Mouse (Mus musculus): Measurements from ENCODE around the gene AF067063. TPM values are rescaled to one million over a fixed set of nuclear protein-coding genes. Genes with fewer than 3 reads are reported as not detected.
"Not testable (repeated sequence)": the region's sequence is repeated elsewhere in the genome, so short reads cannot be mapped to it uniquely, and the experiment has no call there.

The AF067063 gene
- polyA plus RNA-seq (2012), result not detected in 2 replicates

DNA sequence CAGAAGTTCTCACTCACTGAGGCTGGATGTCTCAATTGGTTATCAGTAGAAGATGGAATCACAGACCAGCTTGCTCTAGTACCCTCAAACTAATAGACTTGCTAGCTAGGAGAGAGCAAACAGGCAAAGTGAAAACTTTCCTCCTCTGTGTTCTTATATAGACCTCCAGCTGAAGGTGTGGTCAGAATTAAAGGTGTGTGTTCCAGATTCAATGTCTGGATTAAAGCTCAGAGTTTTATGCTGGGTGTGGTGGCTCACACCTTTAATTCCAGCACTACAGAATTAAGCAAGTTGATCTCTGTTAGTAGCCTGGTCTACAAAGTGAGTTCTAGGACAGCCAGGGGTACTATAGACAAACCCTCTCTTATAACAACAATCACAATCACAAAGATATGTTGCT, at the start of gene AF067063:
Gene AF067063 (minus strand): TSS at position 101 of the 400 bp plus-strand sequence.
- not testable (repeated sequence) for TF ChIP-seq GATA1 (IDR thresholded peaks at IDR 0.05; ENCODE audit: low read length)

DNA sequence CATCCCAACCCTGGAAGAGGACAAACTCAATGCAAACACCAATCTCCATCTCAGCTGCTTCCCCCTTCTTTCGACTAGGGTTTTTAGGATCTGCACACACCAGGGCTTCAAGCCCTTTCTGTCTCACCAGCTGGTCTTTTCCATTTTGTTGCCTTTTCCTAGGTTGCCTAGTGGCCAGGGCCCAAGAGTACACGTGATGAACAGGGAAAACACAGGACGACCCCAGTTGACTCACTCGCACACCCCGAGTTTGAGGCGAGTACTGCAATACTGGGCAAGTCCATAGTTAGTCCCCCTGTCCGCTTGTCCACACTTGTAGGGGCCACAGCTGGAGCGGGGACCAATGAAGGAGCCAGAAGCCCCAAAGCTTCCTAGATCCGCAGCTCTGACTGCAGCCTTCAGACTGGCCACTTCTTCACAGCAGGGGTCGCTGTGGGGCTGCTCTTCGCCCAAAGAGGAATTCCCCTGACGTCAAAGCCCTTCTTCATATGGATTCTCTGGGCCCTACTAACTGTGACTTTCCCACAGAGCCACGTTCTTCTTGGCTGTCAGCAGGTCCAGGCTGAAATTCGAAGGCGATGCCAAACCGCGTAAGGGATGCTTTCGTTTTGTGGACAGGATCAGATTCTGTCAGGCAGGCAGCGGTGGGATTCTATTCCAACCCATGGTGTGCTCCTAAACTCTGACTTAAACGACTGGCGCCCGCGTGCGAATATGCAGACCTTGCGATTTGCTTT, 5.5 kb upstream of the AF067063 start, which contains the start of gene D13Ertd608e:
Gene D13Ertd608e (plus strand): TSS at position 687 of the 737 bp plus-strand sequence.
- TF ChIP-seq GATA1 (IDR thresholded peaks at IDR 0.05; ENCODE audit: low read length), result not testable (repeated sequence)

DNA sequence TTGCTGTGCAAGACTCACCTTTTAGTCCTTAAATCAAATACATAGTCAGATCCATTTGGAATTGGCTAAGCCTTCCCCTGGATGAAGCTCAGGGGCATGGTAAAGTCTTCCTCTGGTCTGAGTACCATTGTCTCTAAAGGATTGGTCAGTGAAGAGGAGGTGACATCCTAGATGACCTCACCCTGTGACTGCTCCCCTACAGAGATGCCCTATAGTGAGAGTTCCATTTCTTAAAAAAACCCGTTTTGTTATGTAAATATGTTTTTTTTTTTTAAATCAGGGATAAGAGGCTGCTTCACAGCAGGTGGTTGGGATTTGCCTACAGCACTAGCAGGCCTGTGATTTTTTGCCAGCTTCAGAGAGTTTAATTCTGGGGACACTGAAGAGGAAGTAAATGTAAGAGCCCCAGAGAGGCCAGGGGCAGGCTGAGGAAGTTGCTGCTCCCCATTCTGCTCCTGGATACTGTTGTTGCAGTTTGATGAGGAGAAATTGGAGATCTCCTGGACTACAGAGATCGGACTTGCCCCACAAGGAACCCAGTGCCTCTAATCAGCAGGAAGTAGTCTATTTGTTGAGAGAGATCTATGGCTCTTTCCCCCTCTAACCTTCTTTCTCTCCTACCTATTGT, 12.3 kb downstream of the AF067063 start:
- TF ChIP-seq GATA1 (IDR thresholded peaks at IDR 0.05; ENCODE audit: low read length), result no peak

DNA sequence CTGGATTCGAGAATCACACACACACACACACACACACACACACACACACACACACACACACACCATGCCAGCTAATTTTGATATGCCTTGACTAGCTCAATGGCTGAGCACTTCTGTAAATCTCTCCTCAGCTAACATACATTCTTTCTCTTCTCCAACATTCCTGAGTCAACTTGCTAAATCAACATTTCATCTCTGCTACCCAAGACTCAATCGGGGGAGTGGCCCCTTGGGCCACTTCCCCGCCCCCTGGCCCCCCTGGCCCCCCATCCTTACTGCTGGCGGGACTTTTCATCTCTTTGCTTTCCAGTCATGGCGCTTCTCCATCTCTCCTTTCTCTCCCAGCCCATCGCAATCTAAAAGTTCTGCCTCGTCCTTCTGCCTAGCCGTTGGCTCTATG, 13.2 kb downstream of the AF067063 start:
- no peak for TF ChIP-seq GATA1 (IDR thresholded peaks at IDR 0.05; ENCODE audit: low read length)

GRCm38 (mm10) chr13:119810031-119810430, 20.0 kb downstream of the AF067063 start:
- TF ChIP-seq GATA1 (IDR thresholded peaks at IDR 0.05; ENCODE audit: low read length), result no peak

- TF ChIP-seq GATA1 (IDR thresholded peaks at IDR 0.05; ENCODE audit: low read length), result no peak
Observed at GRCm38 (mm10) chr13:119808937-119809336, 21.1 kb downstream of the AF067063 start.

DNA sequence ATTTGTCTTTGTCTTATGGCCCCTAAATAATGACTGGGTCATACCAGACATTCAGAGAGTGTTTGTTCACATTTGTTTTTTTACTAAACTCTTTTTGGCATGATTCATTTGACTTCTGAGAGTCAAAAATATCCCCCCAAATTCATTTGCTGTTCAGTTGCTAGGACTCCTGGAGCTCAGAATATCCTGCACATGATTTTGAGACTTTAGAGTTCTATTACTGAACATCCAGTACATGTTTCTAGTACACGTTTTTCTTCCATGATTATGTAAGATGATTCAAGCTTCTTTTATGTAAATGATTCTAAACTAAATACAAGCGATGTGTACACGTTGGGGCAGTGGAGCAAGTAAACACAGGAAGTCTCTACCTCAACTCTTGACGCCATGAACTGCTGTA, 32.4 kb downstream of the AF067063 start:
- no peak for TF ChIP-seq GATA1 (IDR thresholded peaks at IDR 0.05; ENCODE audit: low read length)

DNA sequence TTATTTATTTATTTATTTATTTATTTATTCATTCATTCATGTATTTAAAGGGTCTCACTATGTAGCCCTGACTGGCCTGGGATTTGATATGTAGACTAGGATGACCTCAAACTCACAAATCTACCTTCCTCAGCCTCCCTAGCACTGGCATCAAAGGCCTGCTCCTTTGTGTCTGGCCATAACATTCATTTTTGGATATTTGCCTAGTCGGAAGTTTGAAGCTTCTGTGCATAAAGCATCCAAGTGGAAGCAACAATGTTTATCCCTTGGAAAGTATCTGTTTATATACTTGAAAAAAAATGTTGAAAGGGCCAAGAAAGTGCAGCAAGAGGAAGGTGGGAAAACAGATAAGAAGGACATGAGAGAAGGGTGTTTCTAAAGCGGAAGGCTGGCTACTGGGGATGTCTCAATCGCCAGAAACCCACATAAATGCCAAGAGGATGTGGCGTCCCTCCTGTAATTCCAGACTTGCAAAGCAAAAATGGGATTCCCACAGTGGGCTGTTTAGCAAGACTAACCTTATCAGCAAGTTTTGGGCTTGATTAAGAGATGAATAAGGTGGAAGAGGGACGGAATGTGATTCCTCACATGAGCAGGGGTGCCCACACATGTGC, 37.1 kb downstream of the AF067063 start:
- TF ChIP-seq GATA1 (IDR thresholded peaks at IDR 0.05; ENCODE audit: low read length), result no peak

DNA sequence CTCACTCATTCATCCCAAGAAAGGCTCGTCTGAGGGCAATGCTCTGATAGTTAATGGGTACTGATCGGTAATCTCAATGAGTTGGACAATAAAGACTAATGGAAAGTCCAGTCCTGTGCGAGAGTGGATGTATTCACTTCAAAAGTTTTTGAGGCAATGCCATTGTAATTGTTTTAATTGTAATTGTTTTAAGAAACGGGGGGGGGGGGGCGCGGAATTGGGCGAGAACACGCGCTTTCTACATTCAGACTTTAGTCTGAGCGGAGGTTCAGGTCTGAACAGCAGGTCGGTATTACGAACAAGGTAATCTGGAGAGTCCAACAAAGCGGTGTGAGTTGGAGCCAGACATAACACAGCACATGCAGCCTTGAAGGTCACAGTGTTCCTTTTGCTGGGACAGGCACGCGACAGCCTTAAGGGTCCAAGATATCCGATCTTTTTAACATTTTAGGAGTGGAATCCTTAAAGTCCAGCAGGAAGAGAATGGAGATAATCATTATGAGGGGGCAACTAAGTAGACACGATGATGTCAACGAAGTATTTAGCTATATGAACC, 38.4 kb downstream of the AF067063 start:
- TF ChIP-seq GATA1 (IDR thresholded peaks at IDR 0.05; ENCODE audit: low read length), result no peak

DNA sequence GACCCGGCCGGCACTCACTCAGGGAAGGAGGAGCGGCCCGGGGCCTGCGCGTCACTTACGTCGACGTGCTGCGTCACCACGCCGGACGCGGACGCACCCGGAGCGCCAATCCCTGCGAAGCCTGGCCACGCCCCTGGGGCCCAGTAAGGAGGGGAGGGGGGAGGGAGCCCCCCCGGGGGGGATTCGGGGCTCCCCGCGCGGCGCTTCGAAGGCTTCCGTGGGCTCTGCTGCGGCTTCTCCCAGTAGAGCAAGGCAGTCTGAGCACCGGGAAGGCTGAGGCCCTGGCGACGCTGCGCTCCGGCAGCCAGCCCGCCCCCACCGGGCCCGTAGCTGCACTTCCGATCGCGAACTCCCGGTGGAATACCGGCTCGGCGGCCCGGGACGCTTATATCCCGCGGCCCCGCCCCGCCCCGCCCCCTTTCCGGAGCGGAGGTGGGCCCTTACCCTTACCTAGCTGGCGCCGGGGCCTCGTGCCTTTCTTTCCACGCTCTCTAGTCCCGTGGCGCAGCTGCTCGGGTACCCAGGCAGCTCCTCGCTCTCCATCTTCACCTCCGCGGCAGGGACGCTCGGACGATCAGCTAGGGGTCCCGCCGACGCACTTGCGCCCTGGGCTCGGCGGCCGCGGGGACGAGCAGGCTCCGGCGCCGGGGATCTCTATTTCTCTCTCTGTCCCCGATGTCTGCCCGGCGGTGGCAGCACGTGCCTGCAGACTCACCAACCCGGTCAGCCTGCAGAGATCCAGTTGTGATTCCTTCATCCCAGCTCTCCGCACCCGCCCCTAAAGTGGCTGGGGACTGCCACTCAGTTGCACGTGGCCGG, 39.0 kb downstream of the AF067063 start, which contains the start of gene Zfp131:
Gene Zfp131 (minus strand): TSS at position 129 of the 819 bp plus-strand sequence.
- no peak for TF ChIP-seq GATA1 (IDR thresholded peaks at IDR 0.05; ENCODE audit: low read length)

DNA sequence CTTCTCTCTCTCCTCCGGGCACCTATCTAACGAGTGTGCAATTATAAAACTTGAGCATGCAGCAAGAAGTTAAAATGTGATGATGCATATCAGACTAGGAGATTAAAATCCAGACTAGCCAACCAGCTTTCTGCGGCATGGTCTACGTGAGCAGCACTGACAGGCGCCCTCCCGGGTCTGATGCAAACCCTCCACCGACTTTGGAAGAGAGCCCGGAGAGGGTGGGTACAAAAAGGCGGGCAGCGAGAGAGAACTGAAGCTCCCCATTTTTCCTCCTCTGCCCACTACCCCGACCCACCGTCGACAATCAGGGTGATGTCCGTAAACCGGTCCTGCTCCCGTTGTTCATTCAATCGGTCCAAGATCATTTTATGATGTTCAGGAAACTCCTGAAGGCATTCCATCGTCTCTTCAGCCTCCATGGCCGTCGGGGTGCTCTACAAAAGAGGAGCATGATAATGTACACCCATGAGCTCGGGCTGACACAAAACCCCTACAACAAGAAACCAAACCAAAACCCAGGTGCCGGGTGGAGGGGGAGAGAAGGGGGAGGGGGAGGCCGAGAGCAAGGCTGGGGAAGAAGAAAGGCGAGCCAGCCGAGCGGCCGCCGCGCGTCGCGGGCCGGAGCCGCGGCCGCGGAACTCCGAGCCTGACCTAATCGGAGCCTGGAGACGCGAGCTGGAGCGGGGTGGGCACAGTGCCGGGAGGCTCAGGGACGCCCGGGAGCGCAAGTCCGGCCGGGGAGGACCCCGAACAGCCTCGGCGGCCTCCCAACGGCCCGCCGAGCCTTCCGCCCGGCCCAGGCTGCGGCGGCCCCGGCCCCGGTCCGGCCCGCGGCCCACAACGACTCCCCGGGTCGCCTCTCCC, 39.9 kb downstream of the AF067063 start:
- peak; percentile 7 for TF ChIP-seq GATA1 (IDR thresholded peaks at IDR 0.05; ENCODE audit: low read length)

GRCm38 (mm10) chr13:119783581-119783980, 46.4 kb downstream of the AF067063 start:
- TF ChIP-seq GATA1 (IDR thresholded peaks at IDR 0.05; ENCODE audit: low read length), result no peak

Other genes with a start within 250 kb of the AF067063 start
- gene Ccl28, start 206.4 kb downstream of the AF067063 start, polyA plus RNA-seq (2012), result not detected in 2 replicates
- gene Hmgcs1, start 139.8 kb downstream of the AF067063 start, polyA plus RNA-seq (2012), result 21.6 and 23.9 TPM in 2 replicates
- gene Nim1k, start 74.3 kb downstream of the AF067063 start, polyA plus RNA-seq (2012), result 0.02 TPM in 1 of 2 replicates, not detected in the other
- 25.3 and 35.5 TPM in 2 replicates for gene Zfp131, start 39.3 kb downstream of the AF067063 start, polyA plus RNA-seq (2012)
- not detected in 2 replicates for gene D13Ertd608e, start 5.8 kb upstream of the AF067063 start, polyA plus RNA-seq (2012)
- not detected in 2 replicates for gene Tcstv1, start 64.6 kb upstream of the AF067063 start, polyA plus RNA-seq (2012)
- not detected in 2 replicates for gene Gm21761, start 99.1 kb upstream of the AF067063 start, polyA plus RNA-seq (2012)
- gene B020031M17Rik, start 120.6 kb upstream of the AF067063 start, polyA plus RNA-seq (2012), result not detected in 2 replicates
- not detected in 2 replicates for gene Gm36079, start 196.8 kb upstream of the AF067063 start, polyA plus RNA-seq (2012)
- gene Gm21188, start 222.0 kb upstream of the AF067063 start, polyA plus RNA-seq (2012), result not detected in 2 replicates

All from G1E-ER4 (cell line).